Mouse (Mus musculus) stomach, embryonic 16.5 days (tissue): Measurements from ENCODE around the gene Nme9. TPM values are rescaled to one million over a fixed set of nuclear protein-coding genes. Genes with fewer than 3 reads are reported as not detected.
A peak's percentile ranks its signal among the peaks of the same experiment; 100 is the strongest.

Source experiments
- ATAC-seq: fragments of 200-750 bp; cut with Nextera tagmentation; 2 replicates; pipeline ENCODE4 v1.8.0; 2017; ENCODE audit warnings: moderate number of reproducible peaks, moderate TSS enrichment; ENCODE audit not compliant: insufficient read depth, low FRiP score
- H3K27ac ChIP-seq: fragments of 300-500 bp; sonication (generic); 2 replicates; pipeline ENCODE4 v1.5.1; 2014; ENCODE audit warnings: low read length
- H3K27me3 ChIP-seq: fragments of 300-500 bp; sonication (generic); 2 replicates; pipeline ENCODE4 v1.6.1; 2014; ENCODE audit warnings: low read length, control low read depth, mixed read lengths; ENCODE audit not compliant: control insufficient read depth, insufficient read depth
- H3K36me3 ChIP-seq: fragments of 300-500 bp; sonication (generic); 2 replicates; pipeline ENCODE4 v1.6.1; 2014; ENCODE audit warnings: low read length; ENCODE audit not compliant: control insufficient read depth, insufficient read depth
- H3K4me1 ChIP-seq: fragments of 300-500 bp; sonication (generic); 2 replicates; pipeline ENCODE4 v1.6.1; 2014; ENCODE audit warnings: low read length, control low read depth, mixed read lengths; ENCODE audit not compliant: control insufficient read depth, insufficient read depth
- H3K4me2 ChIP-seq: fragments of 300-500 bp; sonication (generic); 2 replicates; pipeline ENCODE4 v1.6.1; 2014; ENCODE audit warnings: low read depth, low read length, mixed read lengths
- H3K4me3 ChIP-seq: fragments of 300-500 bp; sonication (generic); replicated peaks from 2 replicates; pipeline ENCODE4 v1.5.1; 2014; ENCODE audit warnings: mild to moderate bottlenecking, low read length
- H3K9ac ChIP-seq: fragments of 300-500 bp; sonication (generic); 2 replicates; pipeline ENCODE4 v1.6.1; 2014; ENCODE audit warnings: low read length
- H3K9me3 ChIP-seq: fragments of 300-500 bp; sonication (generic); replicated peaks from 2 replicates; pipeline ENCODE4 v1.6.1; 2016; ENCODE audit warnings: low read length, control low read depth; ENCODE audit not compliant: control insufficient read depth
- WGBS: fragments of 180-500 bp; shearing (Covaris S2); extraction: QIAGEN DNeasy Blood & Tissue Kit; methylation state at CpG from one replicate; pipeline ENCODE4 v1.1.7; 2014; 5-methylcytosine and 5-hydroxymethylcytosine counted together
- polyA plus RNA-seq: library from polyadenylated mRNA; unstranded; fragments of >200 nt; fragmentation: Nextera tagmentation; extraction: Ambion mirVana; gene quantifications from 2 replicates; pipeline ENCODE4 v1.2.1, GENCODE M21; 2015

Gene Nme9
- polyA plus RNA-seq, 1 experiment from 2014 or later: 0.27 TPM

- no peak overlapping the region for H3K4me2 ChIP-seq
- no peaks in the 10 kb centered on the region for H3K36me3 ChIP-seq
- H3K27ac ChIP-seq: no peak overlapping the region
- WGBS: 76% methylated on average over 4 of the region's 4 CpGs
- H3K4me3 ChIP-seq: no peak overlapping the region
- 0 out of 2 replicates have a peak, but pooled peaks have one; percentile 19 for ATAC-seq
- H3K4me1 ChIP-seq: 0 out of 2 replicates have a peak, but pooled peaks cover 5% of the 10 kb centered on the region
- H3K9me3 ChIP-seq: no peaks in the 10 kb centered on the region
- no peak overlapping the region for H3K9ac ChIP-seq
- peaks cover 8% of the 10 kb centered on the region; the same call in 1 of the 2 replicates for H3K27me3 ChIP-seq
These were observed 9.4 kb upstream of the Nme9 start for GRCm38 (mm10) chr9:99441647-99442433.

GRCm38 (mm10) chr9:99444590-99445178 is 6.6 kb upstream of the Nme9 start:
- ATAC-seq: no peak

GRCm38 (mm10) chr9:99446259-99446658 is 5.0 kb upstream of the Nme9 start:
- Histone ChIP-seq H3K36me3 (no peaks in the 10 kb centered on the region), H3K27me3 (no peaks in the 10 kb centered on the region), H3K9ac (no peak overlapping the region), H3K27ac (no peak overlapping the region), H3K9me3 (no peaks in the 10 kb centered on the region), H3K4me2 (no peak overlapping the region), H3K4me3 (no peak overlapping the region), H3K4me1 (peaks cover 4% of the 10 kb centered on the region; the same call in 1 of the 2 replicates)
- ATAC-seq: no peak

More at GRCm38 (mm10) chr9:99444590-99445178, 6.6 kb upstream of the Nme9 start:
- Histone ChIP-seq H3K4me3 (no peak overlapping the region), H3K9ac (no peak overlapping the region), H3K36me3 (no peaks in the 10 kb centered on the region), H3K27ac (no peak overlapping the region), H3K4me1 (peaks cover 4% of the 10 kb centered on the region; the same call in 1 of the 2 replicates), H3K9me3 (no peaks in the 10 kb centered on the region), H3K4me2 (no peak overlapping the region), H3K27me3 (no peaks in the 10 kb centered on the region)
- WGBS: 33% methylated on average over 8 of the region's 8 CpGs

GRCm38 (mm10) chr9:99447323-99447722 is 4.0 kb upstream of the Nme9 start:
- ATAC-seq: no peak
- Histone ChIP-seq H3K4me3 (no peak overlapping the region), H3K4me1 (peaks cover 4% of the 10 kb centered on the region; the same call in 1 of the 2 replicates), H3K27me3 (no peaks in the 10 kb centered on the region; the same call in 1 of the 2 replicates), H3K9ac (no peak overlapping the region), H3K9me3 (no peaks in the 10 kb centered on the region), H3K4me2 (no peak overlapping the region), H3K36me3 (no peaks in the 10 kb centered on the region), H3K27ac (no peak overlapping the region)
- WGBS: 54% methylated on average over 3 of the region's 3 CpGs

GRCm38 (mm10) chr9:99449886-99450647 is 1.2 kb upstream of the Nme9 start:
- Histone ChIP-seq H3K27me3 (no peaks in the 10 kb centered on the region; the same call in 1 of the 2 replicates), H3K27ac (no peak overlapping the region), H3K9me3 (no peaks in the 10 kb centered on the region), H3K36me3 (no peaks in the 10 kb centered on the region), H3K4me2 (no peak overlapping the region), H3K4me1 (peaks cover 4% of the 10 kb centered on the region; the same call in 1 of the 2 replicates), H3K9ac (no peak overlapping the region), H3K4me3 (no peak overlapping the region)
- 43% methylated on average over 9 of the region's 9 CpGs for WGBS
- no peak for ATAC-seq

GRCm38 (mm10) chr9:99454211-99454610 is 2.9 kb downstream of the Nme9 start:
- WGBS: 82% methylated on average over 4 of the region's 4 CpGs

GRCm38 (mm10) chr9:99458529-99459208 is 7.4 kb downstream of the Nme9 start:
- Histone ChIP-seq H3K4me3 (no peak overlapping the region), H3K4me1 (no peaks in the 10 kb centered on the region), H3K9me3 (no peaks in the 10 kb centered on the region), H3K36me3 (no peaks in the 10 kb centered on the region), H3K4me2 (no peak overlapping the region), H3K27me3 (no peaks in the 10 kb centered on the region), H3K27ac (no peak overlapping the region), H3K9ac (no peak overlapping the region)
- WGBS: 44% methylated on average over 12 of the region's 12 CpGs
- no peak for ATAC-seq

More at GRCm38 (mm10) chr9:99454211-99454610, 2.9 kb downstream of the Nme9 start:
- H3K4me1 ChIP-seq: no peaks in the 10 kb centered on the region
- H3K4me3 ChIP-seq: no peak overlapping the region
- H3K36me3 ChIP-seq: no peaks in the 10 kb centered on the region
- no peaks in the 10 kb centered on the region for H3K9me3 ChIP-seq
- no peak for ATAC-seq
- no peak overlapping the region for H3K9ac ChIP-seq
- H3K27ac ChIP-seq: no peak overlapping the region
- no peaks in the 10 kb centered on the region; the same call in 1 of the 2 replicates for H3K27me3 ChIP-seq
- H3K4me2 ChIP-seq: no peak overlapping the region

GRCm38 (mm10) chr9:99459730-99460129 is 8.5 kb downstream of the Nme9 start:
- Histone ChIP-seq H3K27ac (no peak overlapping the region), H3K9ac (no peak overlapping the region), H3K9me3 (no peaks in the 10 kb centered on the region), H3K4me3 (no peak overlapping the region), H3K4me2 (no peak overlapping the region), H3K36me3 (no peaks in the 10 kb centered on the region), H3K27me3 (no peaks in the 10 kb centered on the region), H3K4me1 (no peaks in the 10 kb centered on the region)
- ATAC-seq: no peak
- 68% methylated on average over 4 of the region's 4 CpGs for WGBS
